Mouse (Mus musculus): ENCODE measurements around the gene Zic5.
"Not testable (repeated sequence)": the region's sequence is repeated elsewhere in the genome, so short reads cannot be mapped to it uniquely, and the experiment has no call there.

- TF ChIP-seq POLR2A (IDR thresholded peaks at IDR 0.05; ENCODE audit: borderline replicate concordance, insufficient read depth, low read length); CTCF (IDR thresholded peaks at IDR 0.05; ENCODE audit: borderline replicate concordance, insufficient read depth, low read depth, low read length): not testable (repeated sequence)
These were observed 6.1 kb downstream of the Zic5 start for GRCm38 (mm10) chr14:122459332-122459731.

Measured in cerebellum, adult 2 months (tissue).